Mouse (Mus musculus) heart, embryonic 14.5 days (tissue): Measurements from ENCODE around the gene Smcr8. TPM values are rescaled to one million over a fixed set of nuclear protein-coding genes. Genes with fewer than 3 reads are reported as not detected.

ENCODE experiments used
- ATAC-seq: fragments of 200-750 bp; cut with Nextera tagmentation; 2 replicates; pipeline ENCODE4 v1.8.0; 2017; ENCODE audit warnings: low read depth, moderate TSS enrichment; ENCODE audit not compliant: insufficient number of reproducible peaks, insufficient read depth, low FRiP score
- H3K27ac ChIP-seq, 2 experiments: fragments of 200-500 bp in 1 of 2; fragments of 300-500 bp in 1 of 2; sonication (generic) in 1 of 2; replicated peaks in 1 of 2; 2 replicates each; pipeline ENCODE4 v1.5.1; 2012 to 2014; ENCODE audit warnings: low read depth in 2 of 2, low read length in 2 of 2, control low read depth in 1 of 2, mild to moderate bottlenecking in 1 of 2, mixed read lengths in 1 of 2; ENCODE audit not compliant: control insufficient read depth in 1 of 2, insufficient read depth in 1 of 2
- H3K27me3 ChIP-seq: fragments of 300-500 bp; sonication (generic); 2 replicates; pipeline ENCODE4 v1.6.1; 2014; ENCODE audit warnings: mild to moderate bottlenecking, low read length, control low read depth; ENCODE audit not compliant: control insufficient read depth, insufficient read depth
- H3K36me3 ChIP-seq: fragments of 300-500 bp; sonication (generic); 2 replicates; pipeline ENCODE4 v1.6.1; 2014; ENCODE audit warnings: mild to moderate bottlenecking, control low read depth, low read length, mixed read lengths; ENCODE audit not compliant: control insufficient read depth, insufficient read depth
- H3K4me1 ChIP-seq, 2 experiments: fragments of 200-500 bp in 1 of 2; fragments of 300-500 bp in 1 of 2; sonication (generic) in 1 of 2; 2 replicates each; pipeline ENCODE4 v1.6.1; 2012 to 2014; ENCODE audit warnings: low read length in 2 of 2, control low read depth in 1 of 2, mixed read lengths in 1 of 2; ENCODE audit not compliant: control insufficient read depth in 2 of 2, insufficient read depth in 2 of 2
- H3K4me2 ChIP-seq: fragments of 300-500 bp; sonication (generic); 2 replicates; pipeline ENCODE4 v1.6.1; 2014; ENCODE audit warnings: mild to moderate bottlenecking, low read length
- H3K4me3 ChIP-seq, 2 experiments: fragments of 200-500 bp in 1 of 2; fragments of 300-500 bp in 1 of 2; sonication (generic) in 1 of 2; 2 replicates each; pipeline ENCODE4 v1.5.1; 2012 to 2014; ENCODE audit warnings: low read length in 2 of 2, mild to moderate bottlenecking in 2 of 2, control low read depth in 1 of 2, low read depth in 1 of 2, moderate library complexity in 1 of 2; ENCODE audit not compliant: control insufficient read depth in 1 of 2, insufficient read depth in 1 of 2
- H3K9ac ChIP-seq: fragments of 300-500 bp; sonication (generic); 2 replicates; pipeline ENCODE4 v1.6.1; 2014; ENCODE audit warnings: mild to moderate bottlenecking, low read length
- H3K9me3 ChIP-seq: fragments of 300-500 bp; sonication (generic); 2 replicates; pipeline ENCODE4 v1.6.1; 2016; ENCODE audit warnings: low read length, control low read depth; ENCODE audit not compliant: control insufficient read depth
- WGBS: fragments of 180-500 bp; shearing (Covaris S2); extraction: QIAGEN DNeasy Blood & Tissue Kit; methylation state at CpG from one replicate; pipeline ENCODE4 v1.1.7; 2014; 5-methylcytosine and 5-hydroxymethylcytosine counted together
- polyA plus RNA-seq: library from polyadenylated mRNA; unstranded; fragments of >200 nt; fragmentation: Nextera tagmentation; extraction: Ambion mirVana; gene quantifications from 2 replicates; pipeline ENCODE4 v1.2.1, GENCODE M21; 2014

Smcr8 gene
- polyA plus RNA-seq, 1 experiment from 2014 or later = 4.6 TPM

DNA sequence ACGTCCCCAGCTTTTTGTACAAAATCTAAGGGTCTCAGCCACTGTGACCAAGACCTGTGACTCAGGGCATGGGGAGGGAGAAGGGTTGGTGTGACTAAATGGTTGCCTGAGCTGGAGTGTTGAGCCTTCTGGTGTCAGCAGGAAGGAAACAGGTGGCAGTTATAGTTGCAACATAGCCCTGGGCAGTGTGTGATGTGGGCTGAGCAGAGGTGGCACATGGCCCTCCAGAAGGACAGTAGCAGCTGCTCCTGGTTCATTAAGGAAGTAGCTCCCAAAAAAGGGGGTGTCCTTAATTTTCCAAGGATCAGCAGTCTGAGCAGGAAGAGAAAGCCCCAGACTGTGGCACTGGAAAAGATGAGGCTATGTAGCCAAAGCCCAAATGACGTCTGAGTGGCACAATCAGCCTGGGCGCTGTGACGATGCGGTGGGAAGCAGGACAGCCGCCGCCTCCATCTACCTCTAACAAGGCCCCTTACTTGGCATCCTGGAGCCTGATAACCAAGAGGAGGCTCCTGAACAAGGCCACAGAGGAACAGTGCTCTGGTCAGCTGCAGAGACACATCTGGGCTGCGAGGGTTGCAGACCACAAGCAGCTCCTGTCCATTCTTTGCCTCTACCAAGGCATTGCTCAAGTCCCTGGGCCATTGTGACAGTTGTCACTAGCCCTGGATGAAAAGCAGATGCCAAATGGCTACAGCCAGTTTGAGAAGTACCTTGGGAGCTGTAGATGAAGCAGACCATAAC is 7.0 kb downstream of the Smcr8 start:
- no peak for ATAC-seq
- Histone ChIP-seq H3K9me3 (no peaks in the 10 kb centered on the region), H3K9ac (no peak overlapping the region), H3K4me3 (no peak overlapping the region), H3K36me3 (peaks cover 86% of the 10 kb centered on the region), H3K27me3 (no peaks in the 10 kb centered on the region), H3K4me2 (no peak overlapping the region), H3K27ac (no peak overlapping the region), H3K4me1 (peaks cover 24 to 31% of the 10 kb centered on the region in 2 experiments)
- WGBS = 88% methylated on average over 8 of the region's 8 CpGs

DNA sequence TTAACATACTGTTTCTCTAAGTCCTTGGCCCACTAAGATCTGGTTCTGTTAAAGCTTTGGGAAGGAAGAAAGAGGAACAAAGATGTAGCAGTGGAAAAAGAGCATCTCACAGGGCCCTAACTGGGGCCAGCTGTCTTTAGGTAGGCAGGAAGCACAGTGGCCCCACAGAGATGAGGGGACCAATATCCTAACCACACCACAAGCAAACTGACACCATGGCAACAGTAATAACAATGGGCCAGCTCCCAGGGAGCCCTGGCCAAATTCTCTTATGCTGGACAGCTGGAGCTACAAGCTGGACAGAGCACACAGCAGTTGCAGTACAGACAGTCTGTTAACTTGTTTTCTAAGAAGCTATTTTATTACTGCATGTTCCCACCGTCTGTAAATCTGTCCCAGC is 10.3 kb downstream of the Smcr8 start:
- no peak overlapping the region for H3K4me2 ChIP-seq
- no peak overlapping the region for H3K27ac ChIP-seq
- WGBS = 67% methylated on average over 1 of the region's 1 CpGs
- no peak for ATAC-seq
- H3K9me3 ChIP-seq = no peaks in the 10 kb centered on the region
- no peaks in the 10 kb centered on the region for H3K4me1 ChIP-seq
- H3K27me3 ChIP-seq = no peaks in the 10 kb centered on the region
- H3K4me3 ChIP-seq = no peak overlapping the region
- H3K9ac ChIP-seq = no peak overlapping the region
- peaks cover 88% of the 10 kb centered on the region for H3K36me3 ChIP-seq

DNA sequence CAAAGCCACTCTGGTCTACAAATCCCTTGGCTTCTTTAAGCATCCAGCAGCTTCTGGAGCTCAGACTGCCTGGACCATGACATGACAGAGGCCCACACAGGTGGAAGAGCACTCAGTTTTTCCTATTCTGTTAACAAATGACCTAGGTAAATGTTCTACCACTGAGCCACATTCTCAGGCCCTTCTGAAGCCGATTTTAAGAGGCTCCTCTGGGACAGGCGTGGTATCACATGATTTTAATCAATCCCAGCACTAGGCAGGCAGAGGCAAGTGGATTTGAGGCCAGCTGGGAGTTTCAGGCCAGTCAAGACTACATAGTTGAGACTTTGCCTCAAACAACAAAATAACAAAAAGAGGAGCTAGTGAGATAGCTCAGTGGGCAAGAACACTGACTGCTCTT is 13.1 kb downstream of the Smcr8 start:
- Histone ChIP-seq H3K27ac (no peak overlapping the region), H3K4me1 (no peaks in the 10 kb centered on the region), H3K4me3 (no peak overlapping the region), H3K9me3 (no peaks in the 10 kb centered on the region), H3K27me3 (no peaks in the 10 kb centered on the region), H3K9ac (no peak overlapping the region), H3K36me3 (peaks cover 84% of the 10 kb centered on the region), H3K4me2 (no peak overlapping the region)
- ATAC-seq = no peak
- 75% methylated on average over 2 of the region's 2 CpGs for WGBS

DNA sequence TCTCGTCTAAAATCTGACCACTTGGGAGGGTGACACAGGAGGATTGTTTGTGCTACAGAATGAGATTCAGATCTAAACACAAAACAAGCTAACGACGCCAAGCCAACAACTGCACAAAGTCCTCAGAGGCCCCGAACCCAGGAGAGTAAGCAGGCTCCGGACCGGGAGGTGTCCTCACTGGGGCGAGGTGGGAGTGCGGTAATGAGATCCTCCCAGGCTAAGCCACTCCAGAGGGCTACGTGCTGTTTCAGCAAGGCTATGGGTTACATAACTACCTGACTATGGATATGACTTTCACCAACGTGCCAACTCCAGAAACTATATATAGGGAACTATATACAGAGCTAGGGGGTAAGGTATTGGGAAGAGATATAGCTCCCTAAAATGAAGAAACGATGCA is 19.0 kb downstream of the Smcr8 start:
- H3K27me3 ChIP-seq = no peaks in the 10 kb centered on the region

DNA sequence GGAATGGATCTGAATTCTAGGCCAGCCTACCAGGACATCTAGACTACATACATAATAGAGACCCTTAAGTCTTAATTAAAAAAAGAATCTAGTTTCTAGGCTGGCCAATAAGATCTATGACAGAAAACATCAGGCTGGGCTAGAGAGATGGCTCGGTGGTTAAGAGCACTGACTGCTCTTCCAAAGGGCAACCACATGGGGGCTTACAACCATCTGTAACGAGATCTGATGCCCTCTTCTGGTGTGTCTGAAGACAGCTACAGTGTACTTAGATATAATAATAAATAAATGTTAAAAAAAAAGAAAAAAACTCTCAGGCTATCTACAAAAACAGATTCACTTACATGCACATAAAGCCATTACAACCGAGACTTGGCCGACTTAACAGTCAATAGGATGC is 22.7 kb downstream of the Smcr8 start:
- 85% methylated on average over 4 of the region's 4 CpGs for WGBS
- H3K4me3 ChIP-seq = no peak overlapping the region
- peaks cover 52% of the 10 kb centered on the region for H3K36me3 ChIP-seq
- H3K27me3 ChIP-seq = no peaks in the 10 kb centered on the region
- H3K9ac ChIP-seq = no peak overlapping the region
- peaks cover 4 to 7% of the 10 kb centered on the region in 2 experiments; a peak in 3 of 4 replicates for H3K4me1 ChIP-seq
- no peaks in the 10 kb centered on the region for H3K9me3 ChIP-seq
- H3K27ac ChIP-seq = no peak overlapping the region
- no peak for ATAC-seq
- no peak overlapping the region for H3K4me2 ChIP-seq

More for the DNA sequence above, 19.0 kb downstream of the Smcr8 start:
- no peaks in the 10 kb centered on the region for H3K9me3 ChIP-seq
- WGBS = 76% methylated on average over 11 of the region's 11 CpGs
- peaks cover 66% of the 10 kb centered on the region for H3K36me3 ChIP-seq
- peak; percentile 23; the same call in 1 of the 2 replicates for ATAC-seq
- no peak overlapping the region for H3K4me3 ChIP-seq
- H3K9ac ChIP-seq = no peak overlapping the region
- no peak overlapping the region for H3K4me2 ChIP-seq
- peak overlapping the region; percentile 7 to 39; a peak in 3 of 4 replicates for H3K27ac ChIP-seq
- peaks cover 4 to 7% of the 10 kb centered on the region in 2 experiments; a peak in 3 of 4 replicates for H3K4me1 ChIP-seq

DNA sequence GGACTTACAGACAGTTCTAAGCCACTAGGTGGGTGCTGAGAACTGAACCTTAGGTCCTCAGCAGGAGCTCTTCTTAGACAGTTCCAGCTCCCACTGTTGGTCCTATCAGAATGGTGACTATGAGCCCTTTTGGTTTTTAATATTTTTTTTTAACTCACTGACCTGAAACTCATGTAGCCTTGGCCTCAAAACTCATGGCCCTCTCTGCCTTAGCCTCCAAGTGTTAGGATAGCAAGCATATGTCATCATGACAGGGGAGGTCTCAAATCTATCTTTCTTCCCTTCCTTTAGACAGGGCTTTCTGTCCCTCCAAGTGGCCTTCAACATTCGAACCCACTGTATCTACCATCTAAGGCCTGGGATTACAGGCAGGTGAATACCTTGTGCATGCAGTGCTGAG is 23.6 kb downstream of the Smcr8 start:
- WGBS = 86% methylated on average over 1 of the region's 1 CpGs
- Histone ChIP-seq H3K36me3 (peaks cover 52% of the 10 kb centered on the region), H3K27me3 (no peaks in the 10 kb centered on the region), H3K4me2 (no peak overlapping the region), H3K9me3 (no peaks in the 10 kb centered on the region), H3K27ac (no peak overlapping the region), H3K9ac (no peak overlapping the region), H3K4me1 (peaks cover 4 to 6% of the 10 kb centered on the region in 2 experiments; a peak in 3 of 4 replicates), H3K4me3 (no peak overlapping the region)
- ATAC-seq = no peak

DNA sequence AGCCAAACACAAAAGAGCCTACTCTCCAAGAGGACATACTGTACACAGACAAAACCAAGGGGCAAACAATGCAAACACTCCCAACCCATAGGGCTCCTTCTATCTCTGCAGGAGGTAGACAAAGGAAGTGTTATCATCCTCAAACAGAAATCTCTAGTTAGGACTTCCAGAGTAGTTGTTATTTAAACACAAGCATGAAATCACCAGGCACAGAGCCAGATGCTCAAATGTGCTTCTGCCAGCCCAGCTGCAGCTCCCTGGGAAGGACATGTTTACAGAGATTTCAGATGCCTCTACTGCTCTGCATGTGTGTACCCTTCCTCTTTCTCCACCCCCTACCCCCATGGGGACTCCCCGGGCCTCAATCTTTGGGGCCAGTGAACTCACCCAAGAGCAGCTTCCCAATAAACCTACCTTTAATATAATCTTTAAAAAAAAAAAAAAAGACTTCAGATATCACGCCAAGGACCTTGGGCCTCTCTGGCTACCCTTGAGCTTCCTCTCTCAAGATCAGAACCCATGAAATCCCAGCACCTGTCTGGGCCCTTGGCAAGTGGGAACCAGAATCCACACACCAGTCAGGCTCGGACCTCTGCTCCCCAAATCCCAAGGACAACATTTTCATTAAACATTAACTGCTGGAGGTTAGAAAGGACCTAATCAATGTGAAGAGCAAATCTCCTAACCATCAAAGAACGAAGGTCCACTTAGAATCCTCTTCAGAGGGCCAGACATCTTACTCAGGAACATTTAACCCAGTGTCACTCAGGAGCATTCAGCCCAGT is 31.2 kb downstream of the Smcr8 start:
- no peak for ATAC-seq
- Histone ChIP-seq H3K36me3 (peaks cover 4% of the 10 kb centered on the region), H3K27ac (0 out of 4 replicates have a peak overlapping the region, but pooled peaks of 1 of the 2 experiments have one; percentile 42), H3K4me3 (no peak overlapping the region), H3K9me3 (no peaks in the 10 kb centered on the region), H3K9ac (peak overlapping the region; percentile 40), H3K27me3 (no peaks in the 10 kb centered on the region), H3K4me1 (peaks cover 6 to 27% of the 10 kb centered on the region in 2 experiments), H3K4me2 (peak overlapping the region; percentile 21)
- 62% methylated on average over 4 of the region's 4 CpGs for WGBS
